Mouse (Mus musculus) forebrain, embryonic 13.5 days (tissue): ENCODE data around the gene Gpr68. TPM values are rescaled to one million over a fixed set of nuclear protein-coding genes. Genes with fewer than 3 reads are reported as not detected.

ENCODE experiments used
- ATAC-seq: fragments of 200-750 bp; cut with Nextera tagmentation; 2 replicates; pipeline ENCODE4 v1.8.0; 2017
- H3K27ac ChIP-seq: fragments of 300-500 bp; sonication (generic); 2 replicates; pipeline ENCODE4 v1.5.1; 2015; ENCODE audit warnings: inconsistent platforms, mild to moderate bottlenecking, moderate library complexity
- H3K27me3 ChIP-seq: fragments of 300-500 bp; sonication (generic); 2 replicates; pipeline ENCODE4 v1.6.1; 2015; ENCODE audit warnings: mild to moderate bottlenecking, inconsistent platforms
- H3K36me3 ChIP-seq: fragments of 300-500 bp; sonication (generic); 2 replicates; pipeline ENCODE4 v1.6.1; 2015; ENCODE audit warnings: mild to moderate bottlenecking, inconsistent platforms; ENCODE audit not compliant: poor library complexity, severe bottlenecking
- H3K4me1 ChIP-seq: fragments of 300-500 bp; sonication (generic); 2 replicates; pipeline ENCODE4 v1.6.1; 2015; ENCODE audit warnings: inconsistent platforms
- H3K4me2 ChIP-seq: fragments of 300-500 bp; sonication (generic); 2 replicates; pipeline ENCODE4 v1.6.1; 2015; ENCODE audit warnings: inconsistent platforms, mild to moderate bottlenecking, moderate library complexity
- H3K4me3 ChIP-seq: fragments of 300-500 bp; sonication (generic); 2 replicates; pipeline ENCODE4 v1.5.1; 2015; ENCODE audit warnings: mild to moderate bottlenecking, inconsistent platforms
- H3K9ac ChIP-seq: fragments of 300-500 bp; sonication (generic); 2 replicates; pipeline ENCODE4 v1.6.1; 2015; ENCODE audit warnings: mild to moderate bottlenecking, inconsistent platforms
- H3K9me3 ChIP-seq: fragments of 300-500 bp; sonication (generic); replicated peaks from 2 replicates; pipeline ENCODE4 v1.6.1; 2016; ENCODE audit warnings: inconsistent platforms
- WGBS: fragments of 180-500 bp; shearing (Covaris S2); methylation state at CpG from one replicate; pipeline ENCODE4 v1.1.7; 2015; 5-methylcytosine and 5-hydroxymethylcytosine counted together
- polyA plus RNA-seq: library from polyadenylated mRNA; unstranded; fragments of >200 nt; fragmentation: Nextera tagmentation; extraction: Ambion mirVana; gene quantifications from 2 replicates; pipeline ENCODE4 v1.2.1, GENCODE M21; 2015

Gpr68 gene
- 0.28 and 0.40 TPM in 2 replicates for polyA plus RNA-seq

- ATAC-seq, result peak; percentile 51
- H3K4me3 ChIP-seq, result peak within 1 kb of the TSS; percentile 45
These were observed at the start of gene Gpr68 for GRCm38 (mm10) chr12:100907598-100908297. Gene Gpr68 (minus strand): TSS chr12:100908198.

DNA sequence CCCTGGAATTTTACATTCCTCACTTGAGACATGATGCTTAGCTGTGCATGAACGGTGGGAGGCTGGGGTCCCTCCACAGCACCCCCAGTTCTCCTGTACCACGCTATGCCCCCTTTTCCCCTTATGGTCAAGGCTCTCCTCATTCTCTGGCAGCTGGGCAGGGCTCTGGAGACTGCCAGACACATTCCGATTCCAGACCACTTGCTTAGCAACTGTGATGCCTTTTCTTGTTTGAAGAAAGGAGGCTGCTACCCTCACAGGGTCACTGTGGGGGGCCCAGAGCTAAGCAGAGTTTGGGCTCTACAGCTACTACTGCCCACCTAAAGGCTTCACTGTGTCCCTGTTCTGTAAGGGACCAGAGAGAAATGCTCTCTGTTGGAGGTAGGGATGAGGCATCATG lies 49.3 kb upstream of the Gpr68 start:
- H3K4me2 ChIP-seq, result no peak overlapping the region
- peak overlapping the region; percentile 43; the same call in 1 of the 2 replicates for H3K9ac ChIP-seq
- H3K27me3 ChIP-seq, result no peaks in the 10 kb centered on the region
- WGBS, result 38% methylated on average over 3 of the region's 3 CpGs
- no peak for ATAC-seq
- H3K36me3 ChIP-seq, result peaks cover 27% of the 10 kb centered on the region
- peaks cover 37% of the 10 kb centered on the region for H3K4me1 ChIP-seq
- no peak overlapping the region for H3K4me3 ChIP-seq
- H3K27ac ChIP-seq, result peak overlapping the region; percentile 14; the same call in 1 of the 2 replicates
- H3K9me3 ChIP-seq, result no peaks in the 10 kb centered on the region

More at GRCm38 (mm10) chr12:100907598-100908297, at the start of gene Gpr68:
- Histone ChIP-seq H3K9ac (peak within 1 kb of the TSS; percentile 75), H3K4me2 (peak within 1 kb of the TSS; percentile 91), H3K27me3 (0 out of 2 replicates have a peak, but pooled peaks cover 9% of the 10 kb centered on the region), H3K27ac (no peak within 1 kb of the TSS), H3K4me1 (peaks cover 12% of the 10 kb centered on the region; the same call in 1 of the 2 replicates), H3K9me3 (no peaks in the 10 kb centered on the region), H3K36me3 (peaks cover 20% of the 10 kb centered on the region)
- 3% methylated on average over 39 of the region's 39 CpGs for WGBS

DNA sequence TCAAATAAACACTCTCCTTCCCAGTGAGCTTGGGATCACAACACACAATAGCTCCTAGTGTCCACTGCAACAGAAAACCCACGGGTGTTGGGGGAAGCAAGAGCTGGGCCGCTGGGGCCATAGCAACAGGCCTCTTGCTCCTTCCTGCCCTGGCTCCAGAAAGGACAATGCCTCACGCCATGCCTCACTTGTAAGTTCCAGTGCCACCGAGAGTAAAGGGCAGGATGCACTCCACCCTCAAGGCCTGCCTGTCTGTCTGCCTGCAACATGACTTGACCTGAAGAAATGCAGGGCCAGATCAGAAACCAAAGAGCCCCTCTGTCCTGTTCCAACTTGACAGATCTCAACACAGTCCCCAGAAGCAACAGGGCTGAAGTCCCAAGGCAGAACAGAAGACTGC lies 48.8 kb upstream of the Gpr68 start:
- no peaks in the 10 kb centered on the region for H3K9me3 ChIP-seq
- H3K36me3 ChIP-seq, result peaks cover 23% of the 10 kb centered on the region
- no peak overlapping the region for H3K4me2 ChIP-seq
- 59% methylated on average over 4 of the region's 4 CpGs for WGBS
- H3K4me3 ChIP-seq, result no peak overlapping the region
- peaks cover 38% of the 10 kb centered on the region for H3K4me1 ChIP-seq
- no peaks in the 10 kb centered on the region for H3K27me3 ChIP-seq
- peak overlapping the region; percentile 43; the same call in 1 of the 2 replicates for H3K9ac ChIP-seq
- no peak overlapping the region for H3K27ac ChIP-seq
- no peak for ATAC-seq

- no peak overlapping the region for H3K4me3 ChIP-seq
- 97% methylated on average over 2 of the region's 2 CpGs for WGBS
- no peak overlapping the region for H3K4me2 ChIP-seq
- H3K36me3 ChIP-seq, result peaks cover 30% of the 10 kb centered on the region
- H3K27ac ChIP-seq, result no peak overlapping the region
- H3K27me3 ChIP-seq, result no peaks in the 10 kb centered on the region
- H3K9me3 ChIP-seq, result no peaks in the 10 kb centered on the region
- H3K4me1 ChIP-seq, result peaks cover 38% of the 10 kb centered on the region
- no peak overlapping the region for H3K9ac ChIP-seq
- no peak for ATAC-seq
These were observed 48.0 kb upstream of the Gpr68 start for GRCm38 (mm10) chr12:100956028-100956427.

GRCm38 (mm10) chr12:100953926-100954325 lies 45.9 kb upstream of the Gpr68 start:
- no peaks in the 10 kb centered on the region for H3K27me3 ChIP-seq
- no peak overlapping the region for H3K4me3 ChIP-seq
- 86% methylated on average over 8 of the region's 8 CpGs for WGBS
- H3K36me3 ChIP-seq, result peaks cover 32% of the 10 kb centered on the region
- no peak overlapping the region for H3K9ac ChIP-seq
- peaks cover 32% of the 10 kb centered on the region for H3K4me1 ChIP-seq
- no peak for ATAC-seq
- no peaks in the 10 kb centered on the region for H3K9me3 ChIP-seq
- H3K27ac ChIP-seq, result no peak overlapping the region
- H3K4me2 ChIP-seq, result no peak overlapping the region

- Histone ChIP-seq H3K27ac (peak overlapping the region; percentile 44; the same call in 1 of the 2 replicates), H3K4me3 (no peak overlapping the region), H3K36me3 (peaks cover 47% of the 10 kb centered on the region), H3K4me2 (no peak overlapping the region), H3K27me3 (no peaks in the 10 kb centered on the region), H3K4me1 (peaks cover 17% of the 10 kb centered on the region), H3K9ac (no peak overlapping the region), H3K9me3 (no peaks in the 10 kb centered on the region)
- peak; percentile 90 for ATAC-seq
- 42% methylated on average over 9 of the region's 9 CpGs for WGBS
These were observed 44.4 kb upstream of the Gpr68 start for GRCm38 (mm10) chr12:100952193-100952931.

GRCm38 (mm10) chr12:100949146-100949545 lies 41.1 kb upstream of the Gpr68 start:
- no peak overlapping the region for H3K27ac ChIP-seq
- H3K4me3 ChIP-seq, result no peak overlapping the region
- no peaks in the 10 kb centered on the region for H3K27me3 ChIP-seq
- no peak overlapping the region for H3K4me2 ChIP-seq
- peaks cover 11% of the 10 kb centered on the region for H3K4me1 ChIP-seq
- ATAC-seq, result no peak
- no peak overlapping the region for H3K9ac ChIP-seq
- H3K36me3 ChIP-seq, result peaks cover 68% of the 10 kb centered on the region
- WGBS, result 84% methylated on average over 5 of the region's 5 CpGs
- H3K9me3 ChIP-seq, result no peaks in the 10 kb centered on the region

- Histone ChIP-seq H3K27me3 (no peaks in the 10 kb centered on the region), H3K4me2 (no peak overlapping the region), H3K9me3 (no peaks in the 10 kb centered on the region), H3K9ac (no peak overlapping the region), H3K4me3 (no peak overlapping the region), H3K36me3 (peaks cover 79% of the 10 kb centered on the region), H3K4me1 (peaks cover 9% of the 10 kb centered on the region), H3K27ac (no peak overlapping the region)
- no peak for ATAC-seq
- WGBS, result 94% methylated on average over 6 of the region's 6 CpGs
These were observed 40.0 kb upstream of the Gpr68 start for GRCm38 (mm10) chr12:100948021-100948420.

DNA sequence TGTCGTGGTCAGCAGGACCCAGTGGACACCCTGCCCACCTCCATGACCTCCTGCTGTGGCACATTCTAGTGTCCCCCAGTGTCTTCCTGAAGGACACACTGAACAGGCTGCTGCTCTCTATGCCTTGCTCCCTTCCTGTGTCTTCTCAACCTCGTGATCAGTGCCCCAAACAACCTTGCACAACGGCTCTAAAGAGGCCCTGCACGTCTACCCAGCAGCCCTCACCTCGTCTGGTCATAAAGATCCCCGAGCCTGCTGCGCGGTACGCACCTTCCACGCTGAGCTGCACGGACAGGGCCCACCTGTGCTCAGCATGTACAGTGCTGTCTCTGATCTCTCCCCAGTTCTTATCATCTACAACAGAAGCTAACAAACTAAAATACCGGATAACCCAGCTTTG lies 38.0 kb upstream of the Gpr68 start:
- H3K36me3 ChIP-seq, result peaks cover 90% of the 10 kb centered on the region

DNA sequence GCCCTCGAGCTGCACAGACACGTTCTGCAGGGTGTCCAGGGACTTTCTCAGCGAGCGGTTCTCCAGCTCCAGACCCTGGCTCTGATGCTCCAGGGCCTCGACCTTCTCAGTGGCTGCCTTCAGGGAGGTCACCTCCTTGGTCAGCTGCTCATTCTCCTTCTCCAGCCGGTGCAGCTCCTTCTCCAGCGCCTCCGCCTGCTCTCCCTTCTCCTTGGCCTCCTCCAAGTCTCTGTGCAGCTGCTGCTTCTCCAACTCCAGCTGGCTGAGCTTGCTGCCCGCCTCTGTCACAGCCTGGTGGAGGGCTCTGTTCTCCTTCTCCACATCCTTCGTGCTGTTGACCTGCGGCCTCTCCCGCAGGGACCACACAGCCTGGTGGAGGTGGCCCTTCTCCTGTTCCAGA lies 37.5 kb upstream of the Gpr68 start:
- Histone ChIP-seq H3K9me3 (no peaks in the 10 kb centered on the region), H3K9ac (no peak overlapping the region), H3K27ac (no peak overlapping the region), H3K36me3 (peaks cover 95% of the 10 kb centered on the region), H3K4me1 (no peaks in the 10 kb centered on the region), H3K27me3 (no peaks in the 10 kb centered on the region), H3K4me3 (no peak overlapping the region), H3K4me2 (no peak overlapping the region)
- 90% methylated on average over 12 of the region's 12 CpGs for WGBS
- no peak for ATAC-seq

More for the DNA sequence above, 38.0 kb upstream of the Gpr68 start:
- no peaks in the 10 kb centered on the region for H3K27me3 ChIP-seq
- H3K4me1 ChIP-seq, result no peaks in the 10 kb centered on the region
- 92% methylated on average over 12 of the region's 12 CpGs for WGBS
- H3K4me3 ChIP-seq, result no peak overlapping the region
- no peak overlapping the region for H3K4me2 ChIP-seq
- no peak overlapping the region for H3K27ac ChIP-seq
- no peak overlapping the region for H3K9ac ChIP-seq
- no peaks in the 10 kb centered on the region for H3K9me3 ChIP-seq
- no peak for ATAC-seq

- no peak overlapping the region for H3K4me3 ChIP-seq
- 86% methylated on average over 21 of the region's 21 CpGs for WGBS
- peaks cover 98% of the 10 kb centered on the region for H3K36me3 ChIP-seq
- H3K27me3 ChIP-seq, result no peaks in the 10 kb centered on the region
- H3K9me3 ChIP-seq, result no peaks in the 10 kb centered on the region
- no peak overlapping the region for H3K27ac ChIP-seq
- no peak overlapping the region for H3K4me2 ChIP-seq
- no peak for ATAC-seq
- no peak overlapping the region for H3K9ac ChIP-seq
- H3K4me1 ChIP-seq, result no peaks in the 10 kb centered on the region
These were observed 36.9 kb upstream of the Gpr68 start for GRCm38 (mm10) chr12:100944921-100945336.

DNA sequence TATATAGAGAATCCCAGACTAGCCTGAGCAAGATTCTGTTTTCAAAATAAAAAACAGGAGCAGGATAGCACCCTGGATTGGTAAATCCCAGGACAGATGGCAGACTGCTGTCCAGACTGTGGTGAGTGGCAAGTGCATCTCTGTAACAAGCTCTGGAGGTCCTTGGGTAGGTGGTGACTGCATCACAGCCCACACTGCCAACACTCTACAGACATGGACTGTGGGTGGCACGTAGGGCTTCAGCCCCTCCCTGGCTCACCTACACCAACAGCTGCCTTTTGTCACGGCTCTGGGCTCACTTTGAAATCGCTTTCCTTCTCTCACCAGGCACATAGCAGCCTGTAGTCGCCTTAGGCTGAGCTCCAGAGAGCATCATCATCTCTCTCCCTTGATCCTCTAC lies 35.1 kb upstream of the Gpr68 start:
- Histone ChIP-seq H3K36me3 (peaks cover 96% of the 10 kb centered on the region), H3K4me3 (no peak overlapping the region), H3K27ac (no peak overlapping the region; the same call in 1 of the 2 replicates), H3K9me3 (no peaks in the 10 kb centered on the region), H3K27me3 (no peaks in the 10 kb centered on the region), H3K4me1 (no peaks in the 10 kb centered on the region), H3K9ac (no peak overlapping the region), H3K4me2 (no peak overlapping the region)
- WGBS, result 89% methylated on average over 4 of the region's 4 CpGs
- ATAC-seq, result no peak
